Mouse (Mus musculus) heart, embryonic 11.5 days (tissue): ENCODE data around the gene Hist1h4f. TPM values are rescaled to one million over a fixed set of nuclear protein-coding genes. Genes with fewer than 3 reads are reported as not detected.
"Not testable (repeated sequence)": the region's sequence is repeated elsewhere in the genome, so short reads cannot be mapped to it uniquely, and the experiment has no call there.

ENCODE experiments used
- ATAC-seq: fragments of 200-750 bp; cut with Nextera tagmentation; replicated peaks from 2 replicates; pipeline ENCODE4 v1.8.0; 2017; ENCODE audit warnings: moderate library complexity; ENCODE audit not compliant: insufficient number of reproducible peaks, low FRiP score, low TSS enrichment
- H3K27ac ChIP-seq: fragments of 300-500 bp; sonication (generic); 2 replicates; pipeline ENCODE4 v1.5.1; 2014; ENCODE audit warnings: mild to moderate bottlenecking, low read depth, low read length
- H3K27me3 ChIP-seq: fragments of 300-500 bp; sonication (generic); 2 replicates; pipeline ENCODE4 v1.6.1; 2014; ENCODE audit warnings: mild to moderate bottlenecking, low read length, mixed read lengths; ENCODE audit not compliant: control insufficient read depth, insufficient read depth
- H3K36me3 ChIP-seq: fragments of 300-500 bp; sonication (generic); 2 replicates; pipeline ENCODE4 v1.6.1; 2014; ENCODE audit warnings: mild to moderate bottlenecking, low read length, moderate library complexity, mixed read lengths; ENCODE audit not compliant: control insufficient read depth, insufficient read depth
- H3K4me1 ChIP-seq: fragments of 300-500 bp; sonication (generic); 2 replicates; pipeline ENCODE4 v1.6.1; 2014; ENCODE audit warnings: low read length; ENCODE audit not compliant: control insufficient read depth, insufficient read depth
- H3K4me2 ChIP-seq: fragments of 300-500 bp; sonication (generic); 2 replicates; pipeline ENCODE4 v1.6.1; 2014; ENCODE audit warnings: mild to moderate bottlenecking, moderate library complexity
- H3K4me3 ChIP-seq: fragments of 300-500 bp; sonication (generic); 2 replicates; pipeline ENCODE4 v1.5.1; 2014; ENCODE audit warnings: low read depth, low read length
- H3K9ac ChIP-seq: fragments of 300-500 bp; sonication (generic); 2 replicates; pipeline ENCODE4 v1.6.1; 2014; ENCODE audit warnings: mild to moderate bottlenecking, low read depth, low read length, moderate library complexity
- H3K9me3 ChIP-seq: fragments of 300-500 bp; sonication (generic); replicated peaks from 2 replicates; pipeline ENCODE4 v1.6.1; 2016; ENCODE audit warnings: low read length; ENCODE audit not compliant: control insufficient read depth
- WGBS: fragments of 180-500 bp; shearing (Covaris S2); extraction: QIAGEN DNeasy Blood & Tissue Kit; methylation state at CpG from one replicate; pipeline ENCODE4 v1.1.7; 2014; ENCODE audit not compliant: insufficient replicate concordance; 5-methylcytosine and 5-hydroxymethylcytosine counted together
- polyA plus RNA-seq: library from polyadenylated mRNA; unstranded; fragments of >200 nt; fragmentation: Nextera tagmentation; extraction: Ambion mirVana; gene quantifications from 2 replicates; pipeline ENCODE4 v1.2.1, GENCODE M21; 2014

The Hist1h4f gene
- polyA plus RNA-seq, 1 experiment from 2014 or later: not detected

- not testable (repeated sequence) for H3K9me3 ChIP-seq, H3K27me3 ChIP-seq, H3K36me3 ChIP-seq
- under 1% methylated on average over 30 of the region's 42 CpGs for WGBS
- peaks cover 10% of the 10 kb centered on the region for H3K4me1 ChIP-seq
- ATAC-seq: peak; percentile 90
- H3K9ac ChIP-seq: peak within 1 kb of the TSS; percentile 76
- H3K4me3 ChIP-seq: peak within 1 kb of the TSS; percentile 45
- peak within 1 kb of the TSS; percentile 96 for H3K27ac ChIP-seq
- H3K4me2 ChIP-seq: peak within 1 kb of the TSS; percentile 75
Observed at GRCm38 (mm10) chr13:23573898-23574524, 22.6 kb upstream of the Hist1h4f start, which contains the start of the genes Hist1h2bf and Hist1h2ad. Gene Hist1h2bf, minus strand, starts transcription at chr13:23574196. Gene Hist1h2ad, plus strand, starts transcription at chr13:23574381.

DNA sequence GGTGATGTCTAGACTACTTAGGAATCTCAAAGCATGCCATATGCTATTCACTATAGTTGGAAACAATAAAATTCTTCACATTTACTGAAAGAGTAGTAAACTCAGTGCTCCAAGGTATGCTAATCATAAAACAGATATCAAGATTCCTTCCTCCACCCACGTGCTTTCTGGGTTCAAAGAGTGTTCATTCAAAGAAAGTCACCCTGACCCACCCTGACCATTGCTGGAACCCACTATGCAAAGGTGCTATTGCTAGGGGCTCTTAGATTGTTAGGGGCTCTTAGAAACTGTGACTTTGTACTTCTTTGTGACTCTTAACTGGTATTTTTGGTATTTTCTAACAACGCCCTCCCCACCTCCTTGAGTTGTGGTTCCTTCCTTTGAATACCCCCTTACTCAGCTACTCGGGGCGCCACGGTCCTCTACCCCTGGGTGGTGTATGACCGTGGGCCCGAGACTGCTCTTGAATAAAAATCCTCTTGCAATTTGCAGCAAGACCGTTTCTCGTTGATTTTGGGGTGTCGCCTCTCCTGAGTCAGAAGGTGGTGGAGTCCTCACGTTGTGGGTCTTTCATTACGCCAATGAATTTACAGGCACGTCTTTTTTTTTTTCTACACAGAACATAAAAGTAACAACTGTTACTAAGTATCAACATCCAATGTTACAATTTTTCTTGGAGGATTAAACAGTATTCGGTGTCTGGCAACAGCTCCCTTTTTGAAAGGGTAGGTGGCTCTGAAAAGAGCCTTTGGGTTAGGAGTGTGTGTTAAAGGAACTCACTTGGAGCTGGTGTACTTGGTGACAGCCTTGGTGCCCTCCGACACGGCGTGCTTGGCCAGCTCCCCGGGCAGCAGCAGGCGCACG, 21.8 kb upstream of the Hist1h4f start:
- Histone ChIP-seq H3K4me1 (peaks cover 10% of the 10 kb centered on the region), H3K4me2 (peak overlapping the region; percentile 75), H3K9ac (peak overlapping the region; percentile 76), H3K4me3 (peak overlapping the region; percentile 51), H3K27ac (peak overlapping the region; percentile 96)
- WGBS: 13% methylated on average over 17 of the region's 20 CpGs
- not testable (repeated sequence) for ATAC-seq, H3K36me3 ChIP-seq, H3K27me3 ChIP-seq, H3K9me3 ChIP-seq

- peak overlapping the region; percentile 96 for H3K27ac ChIP-seq
- ATAC-seq: no peak
- peak overlapping the region; percentile 75 for H3K4me2 ChIP-seq
- H3K36me3 ChIP-seq: no peaks in the 10 kb centered on the region
- WGBS: 40% methylated on average over 2 of the region's 2 CpGs
- no peaks in the 10 kb centered on the region for H3K9me3 ChIP-seq
- peaks cover 10% of the 10 kb centered on the region for H3K4me1 ChIP-seq
- peak overlapping the region; percentile 51 for H3K4me3 ChIP-seq
- no peaks in the 10 kb centered on the region for H3K27me3 ChIP-seq
- H3K9ac ChIP-seq: peak overlapping the region; percentile 78; the same call in 1 of the 2 replicates
Observed at GRCm38 (mm10) chr13:23572218-23573033, 21.0 kb upstream of the Hist1h4f start.

DNA sequence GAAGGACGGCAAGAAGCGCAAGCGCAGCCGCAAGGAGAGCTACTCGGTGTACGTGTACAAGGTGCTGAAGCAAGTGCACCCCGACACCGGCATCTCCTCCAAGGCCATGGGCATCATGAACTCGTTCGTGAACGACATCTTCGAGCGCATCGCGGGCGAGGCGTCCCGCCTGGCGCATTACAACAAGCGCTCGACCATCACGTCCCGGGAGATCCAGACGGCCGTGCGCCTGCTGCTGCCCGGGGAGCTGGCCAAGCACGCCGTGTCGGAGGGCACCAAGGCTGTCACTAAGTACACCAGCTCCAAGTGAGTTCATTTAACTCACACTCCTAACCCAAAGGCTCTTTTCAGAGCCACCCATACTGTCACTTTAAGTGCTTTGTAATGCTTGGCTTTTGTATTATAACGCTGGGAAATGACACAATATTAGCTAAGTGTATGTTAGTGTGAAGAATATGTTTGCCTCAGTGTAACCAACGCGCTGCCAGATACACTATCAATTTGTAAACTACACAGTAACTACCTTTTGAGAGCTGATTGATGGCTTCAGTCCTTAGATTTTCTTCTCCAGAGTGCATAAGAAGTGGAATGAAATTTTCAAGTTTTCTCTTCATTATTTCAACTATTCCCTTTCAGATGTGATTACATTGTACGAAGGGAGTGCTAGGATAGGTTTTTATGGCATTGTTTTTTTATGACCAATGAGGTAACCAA, 20.2 kb upstream of the Hist1h4f start:
- ATAC-seq, H3K27me3 ChIP-seq, H3K4me1 ChIP-seq, H3K36me3 ChIP-seq, H3K9me3 ChIP-seq: not testable (repeated sequence)
- H3K9ac ChIP-seq: peak overlapping the region; percentile 78
- peak overlapping the region; percentile 51 for H3K4me3 ChIP-seq
- peak overlapping the region; percentile 96 for H3K27ac ChIP-seq
- 4% methylated on average over 10 of the region's 34 CpGs for WGBS
- peak overlapping the region; percentile 75 for H3K4me2 ChIP-seq

DNA sequence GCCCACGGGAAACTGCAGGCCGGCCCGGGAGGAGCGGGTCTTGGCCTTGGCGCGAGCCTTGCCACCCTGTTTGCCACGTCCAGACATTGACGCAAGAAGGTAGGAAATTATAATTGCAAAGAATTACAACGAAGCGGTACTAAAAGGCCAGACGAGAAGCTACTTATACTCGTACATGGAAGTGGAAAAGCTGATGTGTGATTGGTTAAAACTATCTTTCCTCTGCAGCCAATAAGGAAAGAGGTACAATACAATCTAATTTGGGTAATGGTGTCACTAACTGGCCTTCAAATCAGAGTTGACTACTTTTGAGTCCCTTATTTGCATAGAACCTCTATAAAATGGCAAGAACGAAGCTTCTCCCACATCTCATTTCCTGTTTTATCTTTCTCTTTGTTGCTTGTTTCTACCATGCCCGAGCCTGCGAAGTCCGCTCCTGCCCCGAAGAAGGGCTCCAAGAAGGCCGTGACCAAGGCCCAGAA, 19.6 kb upstream of the Hist1h4f start, which contains the start of the genes Hist1h2ae and Hist1h2bg:
Gene Hist1h2ae, minus strand, starts transcription at position 199 of the 482 bp plus-strand sequence.
Gene Hist1h2bg, plus strand, starts transcription at position 375 of the 482 bp plus-strand sequence.
- Histone ChIP-seq H3K4me2 (peak within 1 kb of the TSS; percentile 75), H3K27me3 (no peaks in the 10 kb centered on the region), H3K27ac (peak within 1 kb of the TSS; percentile 96), H3K9ac (peak within 1 kb of the TSS; percentile 78), H3K4me1 (peaks cover 5% of the 10 kb centered on the region; the same call in 1 of the 2 replicates), H3K36me3 (no peaks in the 10 kb centered on the region), H3K9me3 (no peaks in the 10 kb centered on the region), H3K4me3 (peak within 1 kb of the TSS; percentile 51)
- WGBS: 0% methylated on average over 18 of the region's 18 CpGs
- ATAC-seq: peak; percentile 85

GRCm38 (mm10) chr13:23570261-23571021, 19.0 kb upstream of the Hist1h4f start:
- H3K27me3 ChIP-seq, H3K9me3 ChIP-seq, H3K36me3 ChIP-seq, H3K4me1 ChIP-seq: not testable (repeated sequence)
- H3K9ac ChIP-seq: peak overlapping the region; percentile 62
- peak overlapping the region; percentile 75 for H3K4me2 ChIP-seq
- H3K4me3 ChIP-seq: peak overlapping the region; percentile 51
- WGBS: 4% methylated on average over 23 of the region's 41 CpGs
- ATAC-seq: peak; percentile 5; the same call in 1 of the 2 replicates
- H3K27ac ChIP-seq: peak overlapping the region; percentile 96

GRCm38 (mm10) chr13:23564482-23564881, 13.0 kb upstream of the Hist1h4f start:
- Histone ChIP-seq H3K27ac (no peak overlapping the region), H3K4me1 (no peaks in the 10 kb centered on the region), H3K36me3 (no peaks in the 10 kb centered on the region), H3K9me3 (no peaks in the 10 kb centered on the region), H3K27me3 (no peaks in the 10 kb centered on the region), H3K4me2 (no peak overlapping the region), H3K9ac (no peak overlapping the region), H3K4me3 (no peak overlapping the region)
- WGBS: 76% methylated on average over 2 of the region's 2 CpGs
- no peak for ATAC-seq
